Mouse (Mus musculus): Measurements from ENCODE around the gene Ccdc142.
A peak's percentile ranks its signal among the peaks of the same experiment; 100 is the strongest.

DNA sequence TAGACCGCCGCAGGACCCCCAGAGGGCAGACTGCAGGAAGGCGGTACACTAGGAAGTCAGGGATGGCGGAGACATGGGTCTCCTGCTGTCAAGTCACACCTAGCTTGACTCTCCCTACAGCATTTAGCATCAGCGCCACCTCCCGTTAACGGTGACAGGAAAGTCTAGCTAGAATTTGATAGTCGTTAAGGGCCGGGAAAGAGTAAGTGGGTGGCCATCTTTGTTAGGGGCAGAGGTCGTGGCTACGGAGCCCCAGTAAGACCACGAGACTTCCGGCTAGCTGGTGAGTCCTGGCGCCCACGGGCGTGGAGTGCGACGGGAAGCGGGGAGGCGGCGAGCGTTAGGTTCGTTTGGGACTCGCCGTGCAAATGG lies at the start of gene Ccdc142, which contains the start of gene Gm42688:
- TF ChIP-seq EP300 (IDR thresholded peaks at IDR 0.05; ENCODE audit: low read depth) (no peak), CTCF (IDR thresholded peaks at IDR 0.05; ENCODE audit: low read depth) (peak; percentile 87)
